Mouse (Mus musculus) embryo, embryonic 10.5 days (tissue): ENCODE results near the gene Hmcn2.
A peak's percentile ranks its signal among the peaks of the same experiment; 100 is the strongest.

ENCODE experiments used
- DNase-seq: peaks from one replicate; pipeline ENCODE4 v3.0.0-alpha.2; 2015; ENCODE audit warnings: low spot score

Gene Hmcn2

DNA sequence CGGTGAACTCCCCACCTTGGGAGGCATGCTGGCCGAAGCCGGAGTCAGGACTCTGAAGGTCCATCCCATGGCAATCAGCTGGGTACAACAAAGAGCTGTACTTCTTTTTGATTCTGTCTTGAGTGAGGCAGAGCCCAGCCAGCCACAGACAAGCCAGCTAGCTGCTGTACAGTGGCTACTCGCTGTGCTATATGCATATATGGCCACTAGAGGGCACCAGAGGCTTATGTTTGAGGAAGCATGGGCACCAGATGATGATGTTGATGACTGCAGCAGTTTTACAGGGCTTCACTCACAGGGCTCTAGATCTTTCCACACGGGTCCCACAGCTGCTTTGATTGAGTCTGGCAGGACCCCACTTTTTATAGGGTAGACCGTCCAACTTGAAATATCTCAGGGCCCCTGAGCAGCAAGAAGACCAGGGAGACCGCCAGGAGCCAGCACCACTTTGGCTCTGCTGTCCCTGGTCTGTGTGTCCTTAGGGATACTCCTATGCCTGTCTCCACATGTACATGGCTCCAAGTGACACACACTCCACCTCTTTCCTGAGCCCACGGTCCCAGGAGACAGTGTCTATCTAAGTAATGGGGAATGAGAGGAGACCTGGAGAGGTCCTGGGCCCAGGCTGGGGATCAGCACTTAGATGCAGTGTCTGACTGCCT lies 168.8 kb downstream of the Hmcn2 start:
- peak; percentile 96 for DNase-seq

- peak; percentile 92 for DNase-seq
Observed at GRCm38 (mm10) chr2:31484187-31484586, 170.0 kb downstream of the Hmcn2 start.

GRCm38 (mm10) chr2:31489166-31489565 lies 175.0 kb downstream of the Hmcn2 start:
- DNase-seq: no peak

- DNase-seq: no peak
Observed at GRCm38 (mm10) chr2:31490556-31490955, 176.3 kb downstream of the Hmcn2 start.

DNA sequence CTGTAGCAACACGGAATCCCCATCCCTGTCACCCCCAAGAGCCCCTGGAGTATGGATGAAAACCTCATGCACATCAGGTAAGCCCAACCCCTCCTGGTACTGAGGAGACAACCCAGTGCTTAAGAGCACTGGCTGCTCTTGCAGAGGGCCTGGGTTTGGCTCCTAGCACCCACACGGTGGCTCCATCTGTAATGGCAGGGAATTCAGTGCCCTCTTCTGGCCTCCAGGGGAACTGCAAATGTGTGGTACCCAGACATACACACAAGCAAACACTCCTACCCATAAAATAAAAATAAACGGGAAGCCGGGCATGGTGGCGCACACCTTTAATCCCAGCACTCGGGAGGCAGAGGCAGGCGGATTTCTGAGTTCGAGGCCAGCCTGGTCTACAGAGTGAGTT lies 178.1 kb downstream of the Hmcn2 start:
- DNase-seq: no peak

DNA sequence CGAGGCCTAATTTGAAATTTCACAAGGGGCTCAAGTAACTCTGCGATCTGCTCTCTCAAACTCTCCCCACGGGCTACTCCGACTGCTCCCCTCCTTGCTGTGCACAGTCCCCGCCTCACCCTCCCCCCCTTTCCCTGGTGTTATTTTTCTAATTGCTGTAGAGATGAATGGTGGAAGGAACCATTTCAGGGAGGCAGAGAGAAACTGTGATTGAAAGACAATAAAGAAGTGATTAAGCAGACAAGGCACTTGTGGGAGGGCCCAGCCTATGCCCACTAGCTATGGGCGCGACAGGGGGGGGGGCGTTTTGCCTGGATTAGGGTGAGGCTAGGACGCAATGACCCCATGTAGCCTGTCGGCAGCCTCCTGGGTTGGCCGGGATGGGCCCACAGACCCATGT lies 179.0 kb downstream of the Hmcn2 start:
- DNase-seq: no peak

DNA sequence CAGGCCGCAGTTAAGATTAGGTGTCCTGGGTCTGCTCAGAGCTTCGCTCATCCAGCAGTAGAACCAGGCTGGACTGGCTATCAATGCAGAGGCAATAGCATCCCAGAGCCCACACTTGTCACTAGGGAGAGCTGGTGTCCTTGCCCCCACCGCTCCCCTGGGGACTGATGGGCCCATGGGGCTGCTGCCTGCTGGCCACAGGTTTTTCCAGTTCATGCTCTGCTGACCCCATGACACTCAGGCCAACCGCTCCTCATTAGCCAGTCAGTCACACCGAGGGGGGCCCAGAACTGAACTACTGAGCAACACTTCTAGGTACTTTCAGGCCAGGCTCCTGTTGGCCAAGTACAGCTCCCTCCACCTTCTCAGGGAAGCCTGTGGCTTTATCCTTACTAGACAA lies 180.1 kb downstream of the Hmcn2 start:
- no peak for DNase-seq

GRCm38 (mm10) chr2:31495046-31495476 lies 180.8 kb downstream of the Hmcn2 start:
- peak; percentile 72 for DNase-seq

DNA sequence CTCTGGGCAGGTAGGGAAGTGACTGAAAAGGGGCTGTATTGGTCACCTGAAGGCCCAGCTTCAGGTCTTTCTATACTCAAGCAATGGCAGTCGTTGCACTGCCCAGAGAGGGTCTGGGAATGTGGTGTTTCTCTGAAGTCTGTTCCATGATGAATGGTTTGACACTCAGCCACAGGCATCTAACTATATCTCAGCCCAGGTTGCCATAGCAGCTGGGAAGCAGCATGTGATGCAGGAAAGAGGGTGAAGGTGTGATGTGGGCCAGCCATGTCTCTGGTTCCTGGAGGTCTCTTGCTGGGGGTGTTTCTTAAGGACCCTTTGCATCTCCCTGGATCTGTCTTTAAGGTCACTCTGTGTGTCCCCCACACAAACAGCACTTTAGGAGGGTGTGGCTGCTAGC lies 181.9 kb downstream of the Hmcn2 start:
- DNase-seq: no peak

DNA sequence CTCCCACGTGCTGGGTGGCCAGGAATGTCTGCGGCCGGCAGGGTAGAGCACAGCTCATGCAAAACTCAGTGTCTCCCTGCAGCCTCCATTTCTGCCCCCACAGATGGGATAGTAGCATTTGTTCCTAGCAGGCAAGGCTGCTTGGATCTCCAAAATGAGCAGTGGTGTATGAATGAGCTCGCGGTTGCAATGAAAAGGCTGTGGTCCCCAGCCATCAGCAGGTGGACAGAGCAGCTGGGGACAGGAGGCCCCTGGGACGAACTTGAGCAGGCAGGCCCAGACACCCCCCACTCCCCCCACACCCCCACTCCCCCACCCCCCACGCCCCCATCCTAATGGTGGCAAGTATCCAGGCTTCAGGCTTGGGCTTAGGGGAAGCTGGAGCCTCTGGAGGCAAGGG lies 182.9 kb downstream of the Hmcn2 start:
- no peak for DNase-seq

DNA sequence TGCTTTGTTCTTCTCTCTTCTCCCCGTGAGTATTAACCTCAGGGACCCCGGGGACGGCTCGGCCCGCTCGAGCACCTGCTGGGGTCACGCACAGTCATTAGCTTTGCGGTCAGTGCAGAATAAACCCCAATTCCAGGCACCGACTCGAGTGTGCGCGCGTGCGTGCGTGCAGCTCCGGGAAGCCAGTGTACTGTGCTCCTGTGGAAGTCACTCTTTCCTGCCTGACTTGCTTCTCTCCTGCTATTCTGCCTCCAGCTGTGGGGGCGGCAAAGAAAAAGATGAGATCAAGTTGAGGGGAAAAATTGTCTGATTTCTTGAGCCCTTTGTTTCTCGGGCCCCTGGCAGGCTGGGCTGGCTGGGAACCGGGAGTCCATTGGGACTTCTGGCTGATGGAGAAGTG lies 183.4 kb downstream of the Hmcn2 start:
- DNase-seq: no peak

DNA sequence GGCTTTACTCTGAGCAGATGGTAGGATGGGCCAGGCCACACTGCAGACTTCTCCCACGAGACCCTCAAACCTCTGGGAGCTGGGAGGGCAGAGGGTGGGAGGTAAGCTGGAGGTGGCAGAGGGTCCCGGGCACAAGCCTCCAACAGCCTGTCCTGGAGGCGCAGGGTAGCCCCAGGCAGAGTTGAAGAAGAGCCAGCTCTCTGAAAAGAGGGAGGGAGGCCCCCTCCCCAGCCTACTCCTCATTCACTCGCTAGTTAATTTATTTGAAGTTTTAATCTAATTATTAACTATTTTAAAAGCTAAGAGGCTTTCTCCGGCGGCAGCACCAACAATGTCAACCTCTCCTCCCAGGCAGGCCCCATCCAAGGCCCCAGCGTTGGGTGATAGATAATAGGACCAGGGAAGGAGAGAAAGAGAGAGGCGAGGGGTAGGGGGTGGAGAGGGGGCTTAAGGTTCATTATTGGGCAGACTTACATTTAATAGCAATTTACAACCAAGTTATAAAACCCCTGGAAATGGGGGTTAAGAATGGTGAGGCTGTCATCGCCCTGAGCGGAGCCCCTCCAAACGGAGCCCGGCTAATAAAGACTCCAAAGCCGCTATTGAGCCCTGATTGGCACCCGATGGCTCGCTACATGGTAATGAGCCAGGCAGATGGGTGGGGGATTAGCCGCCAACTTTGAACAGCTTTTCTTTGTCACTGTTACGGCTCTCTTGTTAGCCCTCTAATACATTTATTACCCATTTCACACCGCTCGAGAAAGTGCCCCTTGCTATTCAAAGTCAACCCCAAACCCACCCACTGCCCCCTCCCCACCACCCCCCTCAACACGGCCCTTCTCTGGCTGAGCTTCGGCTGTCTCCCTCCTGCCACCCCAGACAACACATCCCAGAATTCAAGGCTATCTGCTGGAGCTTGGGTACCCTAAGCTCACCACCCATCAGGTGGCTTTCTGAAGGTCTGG lies 185.4 kb downstream of the Hmcn2 start:
- peak; percentile 76 for DNase-seq

GRCm38 (mm10) chr2:31500292-31501204 lies 186.3 kb downstream of the Hmcn2 start:
- peak; percentile 81 for DNase-seq

DNA sequence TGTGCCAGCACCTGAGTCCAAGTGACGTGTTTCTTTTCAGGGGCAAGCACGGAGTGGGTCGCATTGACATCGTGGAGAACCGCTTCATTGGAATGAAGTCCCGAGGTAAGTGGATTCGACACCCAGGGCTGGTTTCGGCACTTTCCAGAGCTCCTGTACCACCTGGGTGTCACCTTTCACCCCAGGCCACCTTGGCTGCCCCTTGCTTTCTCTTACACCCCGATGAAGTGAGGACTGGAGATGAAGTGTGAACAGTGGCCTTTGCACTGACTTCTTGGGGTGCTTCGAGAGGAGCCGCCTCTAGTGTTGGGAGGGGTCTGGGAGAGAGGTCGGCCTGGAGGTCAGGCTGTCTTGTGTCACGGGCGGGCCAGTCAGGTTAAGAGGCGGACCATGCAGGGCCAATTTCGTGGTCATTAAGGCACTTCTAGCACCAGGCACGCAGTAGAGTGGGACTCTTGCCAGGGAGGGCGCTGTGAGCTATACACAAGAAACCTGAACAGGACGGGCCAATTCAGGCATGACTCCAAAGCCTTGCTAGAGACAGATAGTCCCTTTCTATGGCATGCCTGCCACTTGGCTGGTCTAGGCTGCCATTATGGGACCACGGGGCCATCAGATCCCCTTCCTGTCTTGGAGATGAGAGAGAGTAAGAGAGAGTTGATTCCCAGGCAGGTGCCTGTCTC lies 187.4 kb downstream of the Hmcn2 start:
- peak; percentile 81 for DNase-seq

GRCm38 (mm10) chr2:31502616-31503522 lies 188.7 kb downstream of the Hmcn2 start:
- DNase-seq: no peak

DNA sequence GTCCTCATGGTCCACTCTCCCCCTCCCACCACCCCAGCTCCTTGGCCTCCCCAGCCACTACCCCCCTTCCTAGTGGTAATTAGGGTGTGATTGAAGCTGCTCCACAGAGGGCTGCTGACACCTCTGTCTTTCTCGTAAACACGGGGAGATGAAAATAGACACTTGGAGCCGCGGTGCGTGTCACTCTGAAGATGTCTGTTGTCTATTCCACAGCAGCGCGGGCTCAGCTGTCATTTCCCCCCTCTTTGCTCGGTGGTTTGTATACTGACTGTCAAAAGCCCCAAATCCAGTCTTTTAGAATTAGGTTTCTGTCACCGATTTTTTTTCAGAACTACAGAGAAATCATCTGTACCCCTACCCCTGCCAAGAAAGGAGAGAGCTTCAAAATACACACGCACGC lies 191.3 kb downstream of the Hmcn2 start:
- no peak for DNase-seq

DNA sequence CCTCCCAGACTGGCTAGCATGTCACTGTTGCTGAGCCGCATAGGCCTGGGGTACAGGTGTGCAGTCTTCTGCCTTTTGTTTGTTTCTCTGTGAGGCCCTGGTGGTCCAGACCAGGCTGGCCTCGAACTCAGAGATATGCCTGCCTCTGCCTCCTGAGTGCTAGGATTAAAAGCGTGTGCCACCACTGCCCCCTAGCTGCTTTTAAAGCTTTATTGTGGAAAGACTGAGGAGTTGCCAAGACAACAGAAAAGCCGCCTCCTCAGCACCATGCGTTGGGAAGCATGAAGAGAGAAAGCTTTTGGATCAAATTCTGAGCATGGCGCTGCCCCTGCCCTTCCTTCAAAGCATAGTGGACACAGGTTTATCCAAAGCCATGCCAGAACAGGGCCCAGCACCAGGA lies 194.6 kb downstream of the Hmcn2 start:
- no peak for DNase-seq
